Mouse (Mus musculus): Measurements from ENCODE around the gene Olfr802. TPM values are rescaled to one million over a fixed set of nuclear protein-coding genes. Genes with fewer than 3 reads are reported as not detected.

The Olfr802 gene
- total and polyA plus RNA-seq, 3 experiments: not detected

- H3K4me3 ChIP-seq (replicated peaks in 1 of 3; ENCODE audit: low read depth in 2 of 3, low read length in 2 of 3, poor library complexity in 1 of 3): no peak overlapping the region
- H3K9ac ChIP-seq (ENCODE audit: insufficient read depth, low read depth): no peak overlapping the region
- H3K4me2 ChIP-seq (ENCODE audit: insufficient read depth, low read depth, poor library complexity, severe bottlenecking): no peak overlapping the region
- no peak overlapping the region for H3K27ac ChIP-seq (ENCODE audit: insufficient read depth, low read depth)
- in situ Hi-C loops (cut with MboI; ENCODE audit: low pct_ligation_motif_present, low pct_unique_long_range_greater_than_20kb, low sequenced_read_pairs) (no loop called here), dilution Hi-C loops (cut with MboI; ENCODE audit: extremely low pct_ligation_motif_present, extremely low pct_unique_long_range_greater_than_20kb, low sequenced_read_pairs) (no loop called here)
- H3K9me3 ChIP-seq (replicated peaks; ENCODE audit: low read length): no peaks in the 10 kb centered on the region
- 0 out of 4 replicates have a peak, but pooled peaks cover 0 to 2% of the 10 kb centered on the region in 2 experiments for H3K4me1 ChIP-seq (ENCODE audit: control insufficient read depth in 1 of 2, insufficient read depth in 2 of 2)
- H3K79me2 ChIP-seq (replicated peaks; ENCODE audit: control insufficient read depth, extremely low read depth, insufficient read depth, poor library complexity, severe bottlenecking): no peaks in the 10 kb centered on the region
- TF ChIP-seq ELF1 (IDR thresholded peaks at IDR 0.05; ENCODE audit: low read depth, low read length) (no peak), ETS1 (conservative IDR thresholded peaks at IDR 0.05; ENCODE audit: low read depth, low read length) (peak; percentile 69; the same call in 1 of the 2 replicates), JUND (conservative IDR thresholded peaks at IDR 0.05; ENCODE audit: low read depth, low read length) (peak; percentile 66; the same call in 1 of the 2 replicates), ZNF384 (IDR thresholded peaks at IDR 0.05; ENCODE audit: low read depth, low read length) (peak; percentile 44)
- no peaks in the 10 kb centered on the region for H3K36me3 ChIP-seq (replicated peaks in 1 of 2; ENCODE audit: control insufficient read depth in 1 of 2, insufficient read depth in 1 of 2, low read length in 1 of 2)
- peak; percentile 37 for DNase-seq (ENCODE audit: extremely low read depth)
- H3K27me3 ChIP-seq (replicated peaks): no peaks in the 10 kb centered on the region
Observed at GRCm38 (mm10) chr10:129651763-129652162, 36.2 kb downstream of the Olfr802 start.

- no peaks in the 10 kb centered on the region for H3K36me3 ChIP-seq (replicated peaks in 1 of 2; ENCODE audit: control insufficient read depth in 1 of 2, insufficient read depth in 1 of 2, low read length in 1 of 2)
- no peaks in the 10 kb centered on the region for H3K79me2 ChIP-seq (replicated peaks; ENCODE audit: control insufficient read depth, extremely low read depth, insufficient read depth, poor library complexity, severe bottlenecking)
- DNase-seq (ENCODE audit: extremely low read depth): no peak
- no peak for TF ChIP-seq BHLHE40 (IDR thresholded peaks at IDR 0.05; ENCODE audit: low read depth, low read length)
- TF ChIP-seq MYC (IDR thresholded peaks at IDR 0.05; ENCODE audit: low read depth, low read length): no peak
- no peaks in the 10 kb centered on the region for H3K9me3 ChIP-seq (replicated peaks; ENCODE audit: low read length)
- dilution Hi-C loops (cut with MboI; ENCODE audit: extremely low pct_ligation_motif_present, extremely low pct_unique_long_range_greater_than_20kb, low sequenced_read_pairs) (no loop called here), in situ Hi-C loops (cut with MboI; ENCODE audit: low pct_ligation_motif_present, low pct_unique_long_range_greater_than_20kb, low sequenced_read_pairs) (no loop called here)
- H3K4me3 ChIP-seq (replicated peaks in 1 of 3; ENCODE audit: low read depth in 2 of 3, low read length in 2 of 3, poor library complexity in 1 of 3): no peak within 1 kb of the TSS
- H3K9ac ChIP-seq (ENCODE audit: insufficient read depth, low read depth): no peak within 1 kb of the TSS
- H3K27ac ChIP-seq (ENCODE audit: insufficient read depth, low read depth): no peak within 1 kb of the TSS
- no peaks in the 10 kb centered on the region for H3K4me1 ChIP-seq (ENCODE audit: control insufficient read depth in 1 of 2, insufficient read depth in 2 of 2)
- H3K4me2 ChIP-seq (ENCODE audit: insufficient read depth, low read depth, poor library complexity, severe bottlenecking): no peak within 1 kb of the TSS
- H3K27me3 ChIP-seq (replicated peaks): no peaks in the 10 kb centered on the region
Observed at GRCm38 (mm10) chr10:129637184-129637583, 50.8 kb downstream of the Olfr802 start, which contains the start of gene Olfr799. Gene Olfr799, plus strand, starts transcription at chr10:129637484.

- dilution Hi-C loops (cut with MboI; ENCODE audit: extremely low pct_ligation_motif_present, extremely low pct_unique_long_range_greater_than_20kb, low sequenced_read_pairs) (no loop called here), in situ Hi-C loops (cut with MboI; ENCODE audit: low pct_ligation_motif_present, low pct_unique_long_range_greater_than_20kb, low sequenced_read_pairs) (no loop called here)
- H3K27ac ChIP-seq (ENCODE audit: insufficient read depth, low read depth): no peak within 1 kb of the TSS
- H3K27me3 ChIP-seq (replicated peaks): no peaks in the 10 kb centered on the region
- no peaks in the 10 kb centered on the region for H3K9me3 ChIP-seq (replicated peaks; ENCODE audit: low read length)
- H3K4me2 ChIP-seq (ENCODE audit: insufficient read depth, low read depth, poor library complexity, severe bottlenecking): no peak within 1 kb of the TSS
- no peaks in the 10 kb centered on the region for H3K36me3 ChIP-seq (replicated peaks in 1 of 2; ENCODE audit: control insufficient read depth in 1 of 2, insufficient read depth in 1 of 2, low read length in 1 of 2)
- no peaks in the 10 kb centered on the region for H3K79me2 ChIP-seq (replicated peaks; ENCODE audit: control insufficient read depth, extremely low read depth, insufficient read depth, poor library complexity, severe bottlenecking)
- DNase-seq (ENCODE audit: extremely low read depth): no peak
- no peak within 1 kb of the TSS for H3K9ac ChIP-seq (ENCODE audit: insufficient read depth, low read depth)
- H3K4me1 ChIP-seq (ENCODE audit: control insufficient read depth in 1 of 2, insufficient read depth in 2 of 2): no peaks in the 10 kb centered on the region
- no peak for TF ChIP-seq MXI1 (IDR thresholded peaks at IDR 0.05; ENCODE audit: low read depth, low read length)
- no peak for TF ChIP-seq ELF1 (IDR thresholded peaks at IDR 0.05; ENCODE audit: low read depth, low read length)
- TF ChIP-seq CHD2 (IDR thresholded peaks at IDR 0.05; ENCODE audit: low read length): no peak
- no peak for TF ChIP-seq TCF12 (IDR thresholded peaks at IDR 0.05; ENCODE audit: low read depth, low read length)
- no peak for TF ChIP-seq SMC3 (IDR thresholded peaks at IDR 0.05; ENCODE audit: low read depth, low read length)
- TF ChIP-seq EP300 (IDR thresholded peaks at IDR 0.05; ENCODE audit: low read length): no peak
- no peak for TF ChIP-seq NRF1 (IDR thresholded peaks at IDR 0.05; ENCODE audit: low read depth, low read length)
- TF ChIP-seq NELFE (IDR thresholded peaks at IDR 0.05; ENCODE audit: low read depth, low read length): no peak
- TF ChIP-seq MEF2A (IDR thresholded peaks at IDR 0.05; ENCODE audit: borderline replicate concordance, low read depth, low read length): no peak
- TF ChIP-seq PAX5 (IDR thresholded peaks at IDR 0.05; ENCODE audit: low read length): no peak
- TF ChIP-seq MAZ (IDR thresholded peaks at IDR 0.05; ENCODE audit: low read depth, low read length): no peak
- TF ChIP-seq MAX (IDR thresholded peaks at IDR 0.05; ENCODE audit: low read length): no peak
- TF ChIP-seq CHD1 (IDR thresholded peaks at IDR 0.05; ENCODE audit: low read depth, low read length): no peak
- TF ChIP-seq JUND (conservative IDR thresholded peaks at IDR 0.05; ENCODE audit: low read depth, low read length): no peak
- TF ChIP-seq TBP (conservative IDR thresholded peaks at IDR 0.05; ENCODE audit: low read depth, low read length): no peak
- no peak within 1 kb of the TSS for H3K4me3 ChIP-seq (replicated peaks in 1 of 3; ENCODE audit: low read depth in 2 of 3, low read length in 2 of 3, poor library complexity in 1 of 3)
Observed at GRCm38 (mm10) chr10:129627834-129628233, 60.1 kb downstream of the Olfr802 start, which contains the start of gene Olfr798. Gene Olfr798, minus strand, starts transcription at chr10:129627934.

Measured in CH12.LX (cell line).